Mouse (Mus musculus) intestine, postnatal 0 days (tissue): ENCODE measurements around the gene Ppp1r1a. TPM values are rescaled to one million over a fixed set of nuclear protein-coding genes. Genes with fewer than 3 reads are reported as not detected.
A peak's percentile ranks its signal among the peaks of the same experiment; 100 is the strongest.

Experiments
- ATAC-seq: fragments of 200-750 bp; cut with Nextera tagmentation; 2 replicates; pipeline ENCODE4 v1.8.0; 2017; ENCODE audit warnings: mild to moderate bottlenecking, moderate TSS enrichment, moderate library complexity
- H3K27ac ChIP-seq: fragments of 300-500 bp; sonication (generic); 2 replicates; pipeline ENCODE4 v1.5.1; 2014; ENCODE audit warnings: mild to moderate bottlenecking, low read depth, low read length, moderate library complexity
- H3K27me3 ChIP-seq: fragments of 300-500 bp; sonication (generic); replicated peaks from 2 replicates; pipeline ENCODE4 v1.6.1; 2014; ENCODE audit warnings: low read length, mixed read lengths; ENCODE audit not compliant: control insufficient read depth, insufficient read depth
- H3K36me3 ChIP-seq: fragments of 300-500 bp; sonication (generic); 2 replicates; pipeline ENCODE4 v1.6.1; 2014; ENCODE audit warnings: mild to moderate bottlenecking, moderate library complexity; ENCODE audit not compliant: control insufficient read depth, insufficient read depth
- H3K4me1 ChIP-seq: fragments of 300-500 bp; sonication (generic); replicated peaks from 2 replicates; pipeline ENCODE4 v1.6.1; 2014; ENCODE audit warnings: antibody characterized with exemption, low read length, mixed read lengths; ENCODE audit not compliant: control insufficient read depth, insufficient read depth
- H3K4me2 ChIP-seq: fragments of 300-500 bp; sonication (generic); replicated peaks from 2 replicates; pipeline ENCODE4 v1.6.1; 2014; ENCODE audit warnings: low read depth, mild to moderate bottlenecking, moderate library complexity
- H3K4me3 ChIP-seq: fragments of 300-500 bp; sonication (generic); 2 replicates; pipeline ENCODE4 v1.5.1; 2014; ENCODE audit warnings: low read depth, low read length
- H3K9ac ChIP-seq: fragments of 300-500 bp; sonication (generic); 2 replicates; pipeline ENCODE4 v1.6.1; 2014; ENCODE audit warnings: mild to moderate bottlenecking, low read depth, low read length
- H3K9me3 ChIP-seq: fragments of 300-500 bp; sonication (generic); 2 replicates; pipeline ENCODE4 v1.6.1; 2016; ENCODE audit warnings: mixed run types; ENCODE audit not compliant: control insufficient read depth
- CTCF ChIP-seq: sonication (generic); IDR thresholded peaks from 2 replicates; pipeline ENCODE4 v1.5.1; 2016; ENCODE audit warnings: low read depth, mild to moderate bottlenecking, control low read depth, antibody characterized with exemption, moderate library complexity
- WGBS: fragments of 180-500 bp; shearing (Covaris S2); extraction: QIAGEN DNeasy Blood & Tissue Kit; methylation state at CpG from one replicate; pipeline ENCODE4 v1.1.7; 2014; 5-methylcytosine and 5-hydroxymethylcytosine counted together
- polyA plus RNA-seq: library from polyadenylated mRNA; unstranded; fragments of >200 nt; fragmentation: Nextera tagmentation; extraction: Ambion mirVana; gene quantifications from 2 replicates; pipeline ENCODE4 v1.2.1, GENCODE M21; 2015

Gene Ppp1r1a
- polyA plus RNA-seq, 1 experiment from 2014 or later, result 6.1 TPM

DNA sequence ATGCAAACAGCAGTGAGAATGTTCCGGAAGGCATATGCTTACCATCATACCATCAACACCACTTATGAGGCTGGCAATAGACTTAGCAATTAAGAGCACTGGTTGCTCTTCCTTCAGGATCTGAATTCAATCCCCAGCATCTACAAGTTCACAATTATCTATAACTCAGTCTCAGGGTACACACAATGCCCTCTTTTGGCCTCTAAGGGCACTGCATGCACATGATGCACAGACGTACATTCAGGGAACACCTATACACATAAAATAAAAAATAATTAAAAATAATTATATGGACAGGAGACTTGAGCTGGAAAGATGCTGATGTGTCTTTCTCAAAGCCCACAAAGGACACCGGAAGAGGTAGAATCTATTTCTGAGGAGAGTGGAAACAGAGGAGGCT lies 10.2 kb upstream of the Ppp1r1a start:
- H3K9me3 ChIP-seq, result no peaks in the 10 kb centered on the region
- H3K36me3 ChIP-seq, result no peaks in the 10 kb centered on the region
- ATAC-seq, result no peak
- H3K9ac ChIP-seq, result no peak overlapping the region
- H3K4me1 ChIP-seq, result no peaks in the 10 kb centered on the region
- no peaks in the 10 kb centered on the region; the same call in 1 of the 2 replicates for H3K27me3 ChIP-seq
- WGBS, result 72% methylated on average over 3 of the region's 3 CpGs
- H3K4me3 ChIP-seq, result no peak overlapping the region
- H3K27ac ChIP-seq, result no peak overlapping the region
- H3K4me2 ChIP-seq, result no peak overlapping the region
- peak; percentile 38; the same call in 1 of the 2 replicates for TF ChIP-seq CTCF

DNA sequence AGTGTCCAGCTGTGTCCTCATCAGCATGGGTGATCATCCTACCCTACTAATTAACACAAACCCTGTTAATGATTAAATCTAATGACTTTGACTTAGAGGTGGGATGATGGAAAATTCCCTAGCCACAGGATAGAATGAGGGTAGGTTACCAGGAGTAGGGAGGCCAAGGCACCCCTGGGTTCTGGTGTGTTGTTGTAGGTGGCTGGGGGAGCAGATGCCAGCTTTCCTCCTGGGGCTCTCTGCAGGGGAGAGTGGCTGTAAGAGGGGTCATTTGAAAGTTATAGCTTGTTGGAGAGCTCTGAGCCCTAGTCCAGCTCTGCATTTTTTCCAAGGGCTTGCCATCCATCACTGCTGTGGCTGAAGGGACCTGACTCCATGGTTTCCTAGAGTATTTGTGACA lies 4.7 kb upstream of the Ppp1r1a start:
- H3K27ac ChIP-seq, result no peak overlapping the region
- H3K4me2 ChIP-seq, result no peak overlapping the region
- no peak overlapping the region for H3K9ac ChIP-seq
- ATAC-seq, result no peak
- H3K9me3 ChIP-seq, result no peaks in the 10 kb centered on the region
- no peaks in the 10 kb centered on the region for H3K36me3 ChIP-seq
- no peak overlapping the region for H3K4me3 ChIP-seq
- no peak for TF ChIP-seq CTCF
- H3K27me3 ChIP-seq, result peaks cover 12% of the 10 kb centered on the region
- no peaks in the 10 kb centered on the region for H3K4me1 ChIP-seq

DNA sequence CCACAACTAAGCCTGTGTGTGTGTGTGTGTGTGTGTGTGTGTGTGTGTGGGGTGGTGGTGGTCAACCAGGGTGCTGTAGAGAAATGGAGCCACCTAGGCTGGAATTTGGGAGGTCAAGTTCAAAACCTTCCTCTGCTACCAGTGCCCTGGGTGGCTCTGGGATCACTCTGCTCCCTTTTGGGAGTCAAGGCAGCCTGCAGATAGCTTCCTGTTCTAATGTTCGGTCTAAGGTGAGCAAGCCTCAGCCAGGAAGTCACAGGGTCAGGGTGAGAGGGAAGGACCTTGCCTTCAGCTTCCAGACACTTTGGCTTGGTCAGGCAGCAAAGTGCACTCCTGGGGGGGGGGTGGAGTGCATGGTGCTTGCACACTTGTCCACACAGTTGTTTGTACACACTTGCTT lies 2.8 kb upstream of the Ppp1r1a start:
- H3K27me3 ChIP-seq, result peaks cover 25% of the 10 kb centered on the region
- H3K9me3 ChIP-seq, result no peaks in the 10 kb centered on the region
- no peaks in the 10 kb centered on the region for H3K36me3 ChIP-seq
- no peak overlapping the region for H3K4me3 ChIP-seq
- no peaks in the 10 kb centered on the region for H3K4me1 ChIP-seq
- TF ChIP-seq CTCF, result no peak
- H3K9ac ChIP-seq, result no peak overlapping the region
- H3K4me2 ChIP-seq, result no peak overlapping the region
- no peak overlapping the region for H3K27ac ChIP-seq
- 60% methylated on average over 1 of the region's 1 CpGs for WGBS
- no peak for ATAC-seq

DNA sequence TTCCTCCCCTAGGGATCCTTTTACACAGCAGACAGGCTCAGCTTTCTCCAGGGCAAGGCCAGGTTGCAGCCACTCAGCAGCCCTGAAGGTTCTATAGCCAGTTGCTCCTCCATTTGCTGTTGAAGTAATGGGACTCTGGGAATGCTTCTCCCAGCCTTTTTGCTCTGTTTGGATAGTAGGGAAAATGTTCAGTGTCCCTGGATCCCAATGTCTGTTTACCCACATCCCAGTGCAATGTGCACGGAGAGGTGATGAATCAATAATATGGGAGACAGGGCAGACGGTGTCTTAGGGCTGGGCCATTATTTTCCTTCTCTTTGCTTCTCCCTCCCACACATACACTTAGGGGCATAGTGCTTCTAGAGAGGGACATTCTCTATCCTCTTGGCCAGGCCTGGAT lies 1.5 kb upstream of the Ppp1r1a start:
- H3K27ac ChIP-seq, result no peak overlapping the region
- no peak overlapping the region for H3K9ac ChIP-seq
- no peak overlapping the region for H3K4me3 ChIP-seq
- no peaks in the 10 kb centered on the region for H3K36me3 ChIP-seq
- no peak overlapping the region for H3K4me2 ChIP-seq
- no peak for ATAC-seq
- no peaks in the 10 kb centered on the region for H3K9me3 ChIP-seq
- H3K4me1 ChIP-seq, result no peaks in the 10 kb centered on the region
- peaks cover 25% of the 10 kb centered on the region for H3K27me3 ChIP-seq
- no peak for TF ChIP-seq CTCF
- 46% methylated on average over 2 of the region's 2 CpGs for WGBS

DNA sequence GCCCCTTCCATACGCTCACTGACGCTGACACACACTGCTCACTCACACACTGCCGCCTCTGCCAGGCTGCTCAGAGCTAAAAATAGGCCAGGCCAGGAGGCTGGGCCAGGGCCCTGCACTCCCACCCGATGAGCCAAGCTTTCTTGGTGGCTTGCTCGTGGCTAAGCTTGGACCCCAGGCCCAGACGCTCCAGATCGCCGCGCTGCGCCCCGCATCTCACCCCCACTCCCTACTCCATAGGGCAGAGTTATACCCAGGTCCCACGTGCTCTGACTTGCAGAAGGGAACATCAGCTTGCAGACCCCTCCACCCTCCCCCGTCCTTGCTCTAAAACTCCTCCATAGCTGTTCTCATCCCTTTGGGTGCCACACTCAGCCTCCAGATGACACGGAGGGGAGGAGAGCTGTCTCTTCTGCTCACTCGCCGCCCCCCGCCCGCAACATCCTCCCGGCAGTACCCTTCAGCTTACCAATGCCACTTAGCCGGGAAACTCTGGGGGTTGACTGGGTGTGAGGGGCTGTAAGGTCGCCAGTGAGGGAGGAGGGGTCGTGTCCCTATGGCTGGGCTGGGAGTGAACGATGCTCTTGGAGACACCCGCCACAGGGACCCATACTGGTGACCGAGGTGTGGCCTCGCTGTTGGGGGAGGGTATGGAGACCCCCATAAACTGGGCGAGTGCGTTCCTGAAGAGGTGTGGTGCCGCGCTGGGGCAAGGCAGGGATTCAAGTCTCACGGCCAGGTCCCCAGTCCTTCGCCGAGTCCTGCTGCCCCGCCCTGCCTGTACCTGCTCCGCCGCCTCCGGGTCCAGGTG lies 587 bp downstream of the Ppp1r1a start:
- WGBS, result 6% methylated on average over 35 of the region's 37 CpGs
- no peaks in the 10 kb centered on the region for H3K9me3 ChIP-seq
- H3K4me1 ChIP-seq, result no peaks in the 10 kb centered on the region
- ATAC-seq, result peak; percentile 31; the same call in 1 of the 2 replicates
- no peak for TF ChIP-seq CTCF
- no peak overlapping the region for H3K27ac ChIP-seq
- peak overlapping the region; percentile 48 for H3K4me3 ChIP-seq
- no peaks in the 10 kb centered on the region for H3K36me3 ChIP-seq
- H3K27me3 ChIP-seq, result peaks cover 25% of the 10 kb centered on the region
- H3K9ac ChIP-seq, result peak overlapping the region; percentile 34
- peak overlapping the region; percentile 78 for H3K4me2 ChIP-seq

DNA sequence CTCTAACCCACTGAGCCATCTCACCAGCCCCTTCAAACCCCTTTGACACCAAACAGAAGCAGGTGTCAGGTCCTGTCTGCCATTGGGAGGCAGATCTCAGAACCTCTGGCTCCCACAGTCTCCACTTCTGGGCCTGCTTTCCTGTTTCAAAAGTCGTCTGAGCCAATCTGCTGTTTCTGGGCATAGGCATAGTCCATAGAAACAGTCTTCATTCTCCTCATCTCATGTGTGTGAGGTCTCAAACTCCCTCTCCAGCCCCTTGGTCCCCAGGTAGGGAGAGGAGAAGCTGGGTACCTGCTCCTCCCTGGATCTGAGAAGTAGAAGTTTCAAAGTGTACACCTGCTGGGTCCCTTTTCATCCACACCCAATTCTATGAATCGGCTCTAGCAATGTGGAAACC lies 1.3 kb downstream of the Ppp1r1a start:
- no peaks in the 10 kb centered on the region for H3K9me3 ChIP-seq
- ATAC-seq, result no peak
- peaks cover 25% of the 10 kb centered on the region for H3K27me3 ChIP-seq
- no peak overlapping the region for H3K9ac ChIP-seq
- H3K27ac ChIP-seq, result no peak overlapping the region
- no peaks in the 10 kb centered on the region for H3K4me1 ChIP-seq
- no peak overlapping the region for H3K4me2 ChIP-seq
- no peak for TF ChIP-seq CTCF
- 42% methylated on average over 2 of the region's 2 CpGs for WGBS
- no peaks in the 10 kb centered on the region for H3K36me3 ChIP-seq
- H3K4me3 ChIP-seq, result no peak overlapping the region
